Mouse (Mus musculus): ENCODE measurements around the gene Tekt1. TPM values are rescaled to one million over a fixed set of nuclear protein-coding genes. Genes with fewer than 3 reads are reported as not detected.

The Tekt1 gene
- 1 to 10 TPM; 2.4 to 3.1 TPM for total RNA-seq (2021)
- long read RNA-seq, experiment 1, partial matches to known transcripts, result 0 of 5 reads
- long read RNA-seq, experiment 1, other reads (novel, unspliced or antisense), result 1 of 5 reads
- long read RNA-seq, experiment 2, partial matches to known transcripts, result 0 of 2 reads
- long read RNA-seq, experiment 2, other reads (novel, unspliced or antisense), result 0 of 2 reads

DNA sequence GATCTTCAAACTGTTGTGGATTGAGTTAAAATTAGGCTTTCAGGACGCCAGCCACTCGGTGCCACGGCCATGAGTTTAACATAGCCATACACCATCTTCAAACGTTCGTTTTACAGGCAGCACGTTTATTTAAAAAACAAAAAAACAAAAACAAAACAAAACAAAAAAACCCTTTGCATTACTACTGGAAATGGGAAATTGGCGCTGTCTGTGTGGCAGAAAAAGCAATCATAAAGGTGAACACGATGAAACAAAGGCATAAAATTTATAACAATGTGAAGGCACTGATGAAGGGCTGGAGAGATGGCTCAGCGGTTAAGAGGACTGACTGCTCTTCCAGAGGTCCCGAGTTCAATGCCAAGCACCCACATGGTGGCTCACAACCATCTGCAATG is at the start of gene Tekt1:
Tekt1 (minus strand) TSS at position 96 of the 395 bp plus-strand sequence.
- no peak for DNase-seq (ENCODE audit: low spot score in 2 of 2)

DNA sequence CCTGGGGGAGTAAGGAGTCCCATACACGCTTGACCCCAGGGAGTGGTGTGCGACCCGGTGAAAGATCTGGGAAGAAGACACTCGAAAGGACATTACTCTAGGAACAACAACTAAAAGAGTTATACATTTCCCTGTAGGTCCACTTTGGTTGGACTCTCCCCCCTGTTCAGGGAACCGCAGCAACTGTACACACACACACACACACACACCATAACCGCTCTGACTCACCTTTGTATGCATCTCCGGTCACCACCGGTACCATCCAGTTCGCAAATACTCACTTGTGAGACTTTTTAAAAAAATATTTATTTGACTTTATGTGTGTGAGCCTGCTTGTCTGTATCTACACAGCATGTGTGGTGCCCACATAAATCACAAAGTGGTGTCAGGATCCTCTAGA is 49.7 kb upstream of the Tekt1 start:
- DNase-seq (ENCODE audit: low spot score in 2 of 2), result no peak

DNA sequence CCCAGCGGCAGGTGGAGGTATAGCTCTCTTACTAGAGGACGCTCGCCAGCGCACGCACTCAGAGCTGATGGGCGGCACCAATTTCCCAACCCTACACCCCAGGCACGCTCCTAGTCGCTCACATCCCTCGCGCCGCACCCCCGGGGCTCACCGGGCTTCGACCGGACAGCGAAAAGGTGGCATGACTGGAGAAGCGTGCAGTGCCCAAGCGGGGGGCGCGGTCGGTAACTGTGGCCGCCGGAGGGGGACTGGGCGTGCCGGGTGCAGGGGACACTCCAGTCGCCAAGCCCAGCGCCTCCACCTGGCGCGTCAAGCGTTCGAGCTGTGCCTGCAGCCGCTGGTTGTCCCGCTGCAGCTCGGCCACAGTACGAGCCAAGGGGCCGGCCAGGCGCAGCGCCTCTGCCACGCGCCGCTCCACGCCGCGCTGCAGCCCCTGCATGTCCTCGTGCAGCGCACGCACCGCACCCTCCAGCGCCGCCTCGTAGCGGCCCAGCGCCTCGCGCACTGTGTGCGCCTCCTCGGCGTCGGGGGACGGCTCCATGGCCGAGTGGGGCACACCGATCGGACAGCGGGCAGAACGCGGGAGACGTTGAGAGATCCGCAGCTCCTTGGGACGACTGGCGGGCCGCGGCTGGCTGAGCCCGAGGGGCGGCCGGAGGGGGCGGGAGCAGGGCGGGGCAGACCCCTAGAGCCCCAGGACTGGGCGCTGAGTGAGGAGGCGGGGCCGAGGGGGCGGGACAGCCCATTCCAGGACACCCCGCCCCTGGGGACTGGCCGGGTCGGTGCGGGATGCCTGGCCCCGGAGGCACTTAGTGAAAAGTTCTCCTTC is 49.1 kb upstream of the Tekt1 start, which contains the start of gene Smtnl2:
Smtnl2 (minus strand) TSS at position 621 of the 829 bp plus-strand sequence.
- DNase-seq (ENCODE audit: low spot score in 2 of 2), result peak; percentile 30 to 37

DNA sequence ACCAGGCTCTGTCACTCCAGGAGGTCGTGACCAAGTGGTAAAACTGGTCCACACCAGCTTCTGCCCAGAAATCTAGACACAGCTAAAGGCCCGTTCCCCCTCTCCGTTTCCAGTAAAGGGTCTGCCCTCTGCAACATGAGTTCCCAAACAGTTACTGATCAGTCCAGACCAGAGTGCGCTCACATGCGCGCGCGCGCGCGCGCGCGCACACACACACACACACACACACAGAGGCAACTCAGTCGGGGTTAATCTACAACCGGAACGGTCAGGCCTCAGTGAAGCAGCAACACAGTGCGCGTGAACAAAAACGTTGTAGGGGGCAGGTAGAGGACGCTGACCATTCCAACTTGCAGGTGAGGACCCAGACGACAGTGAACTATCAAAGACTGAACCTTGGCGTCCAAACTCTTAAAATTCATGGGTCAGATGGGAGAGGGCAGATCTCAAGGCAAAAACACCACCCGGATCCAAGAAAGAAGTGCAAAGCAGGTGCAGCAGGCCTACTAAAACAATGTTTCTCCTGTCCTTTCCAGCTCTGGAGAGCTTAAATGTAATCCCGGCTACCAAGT is 48.4 kb upstream of the Tekt1 start:
- no peak for DNase-seq (ENCODE audit: low spot score in 2 of 2)

DNA sequence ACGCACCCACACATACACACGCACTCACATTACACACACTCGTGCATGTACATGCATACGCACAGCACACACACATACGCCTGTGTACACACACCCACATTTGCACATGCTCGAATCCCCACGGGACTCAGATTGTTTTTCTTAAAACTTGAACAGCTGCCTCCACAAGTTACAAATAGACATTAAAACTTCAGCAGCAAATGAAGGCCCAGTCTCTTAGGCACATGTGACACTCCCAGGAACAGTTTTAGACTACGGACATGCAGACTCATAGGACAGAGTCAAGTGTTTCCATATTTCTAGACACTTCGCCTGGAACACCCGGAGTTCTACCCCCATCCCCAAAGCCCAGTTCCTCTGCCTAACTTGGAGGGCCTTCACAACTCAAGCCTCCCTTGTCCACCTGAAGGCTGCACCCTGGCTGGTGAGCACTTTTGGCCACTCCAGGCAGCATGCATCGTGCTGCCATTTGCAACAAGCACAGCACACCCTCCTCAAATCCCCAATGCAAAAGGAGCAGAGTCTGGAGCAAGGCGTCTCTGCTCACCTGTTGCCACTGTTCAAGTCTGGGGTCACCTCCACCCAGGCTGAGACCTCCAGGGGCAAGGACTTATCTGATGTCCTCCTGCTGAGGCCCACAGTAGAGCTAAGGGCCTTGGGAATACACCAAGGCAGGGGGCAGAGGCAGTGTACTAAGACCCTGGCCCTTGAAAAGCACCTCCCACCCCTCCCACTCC is 47.6 kb upstream of the Tekt1 start:
- no peak for DNase-seq (ENCODE audit: low spot score in 2 of 2)

DNA sequence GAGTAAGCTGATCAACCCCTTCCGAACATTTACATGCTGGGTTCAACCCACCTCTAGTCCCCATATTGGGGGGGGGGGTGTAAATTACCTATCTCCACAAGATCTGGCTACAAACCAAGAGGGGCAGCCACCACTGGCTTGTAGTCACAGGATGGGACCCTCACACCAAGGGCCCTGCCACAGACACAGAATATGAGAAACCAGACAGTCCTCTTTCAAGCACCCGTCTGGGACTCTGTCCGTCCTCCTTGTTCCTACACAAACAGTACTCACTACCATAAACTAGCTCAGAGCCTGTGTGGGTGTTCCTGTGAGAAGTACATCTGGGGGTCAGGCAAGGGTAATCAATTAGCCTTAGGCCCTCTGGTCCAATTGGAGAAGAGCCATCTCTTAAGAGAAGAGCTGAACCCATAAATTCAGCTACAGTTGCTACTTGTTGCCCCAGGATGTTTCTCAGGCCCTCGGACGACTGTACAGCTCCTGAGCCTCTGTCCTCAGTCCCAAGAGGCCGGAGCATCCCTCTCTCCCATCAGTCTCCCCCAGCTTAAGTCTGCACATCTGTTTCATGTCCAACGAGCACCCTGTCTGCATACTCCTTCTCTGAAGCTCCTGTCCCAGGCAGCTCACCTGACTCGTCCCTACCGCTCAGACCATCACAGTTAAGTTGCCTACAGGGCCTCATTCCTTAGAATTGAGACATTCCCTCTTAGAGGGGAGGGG is 46.4 kb upstream of the Tekt1 start:
- no peak for DNase-seq (ENCODE audit: low spot score in 2 of 2)

DNA sequence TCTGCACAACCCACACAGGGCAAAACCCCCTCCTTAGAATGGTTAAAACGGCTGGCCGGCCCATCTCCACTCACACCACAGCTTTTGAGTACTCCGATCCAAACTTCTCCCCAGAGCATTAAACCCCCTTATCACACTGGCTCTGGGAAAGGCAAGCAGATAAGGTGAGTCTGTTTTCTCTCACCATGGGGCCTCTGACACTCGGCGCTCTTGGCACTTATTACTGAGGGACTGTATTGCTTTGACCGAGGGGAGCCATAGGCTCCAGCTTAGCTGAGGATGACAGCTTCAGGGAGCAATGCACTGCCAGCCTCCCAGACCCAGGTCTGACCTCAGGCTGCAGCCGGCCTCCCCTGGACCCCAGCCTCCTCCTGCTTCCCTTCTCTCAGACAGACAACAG is 45.3 kb upstream of the Tekt1 start:
- DNase-seq (ENCODE audit: low spot score in 2 of 2), result no peak

DNA sequence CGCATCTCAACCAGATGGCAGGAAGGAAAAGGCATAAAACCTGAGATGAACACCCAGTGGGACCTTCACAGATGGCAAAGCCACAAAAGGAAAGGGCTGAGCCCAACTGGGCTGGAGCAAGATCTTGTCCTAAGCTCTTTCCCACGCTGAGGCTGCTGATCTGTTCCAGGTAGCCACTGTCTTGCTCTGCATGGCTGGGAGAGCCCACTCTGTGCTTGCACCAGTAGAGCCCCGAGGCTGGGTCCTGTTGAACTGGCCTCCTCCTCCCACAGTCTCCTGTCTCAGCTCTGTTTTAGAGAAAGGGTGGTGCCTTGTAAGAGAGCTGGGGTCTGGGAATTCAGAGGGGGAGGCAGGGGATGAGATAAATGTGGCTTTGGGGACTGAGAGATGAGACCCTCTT is 44.8 kb upstream of the Tekt1 start:
- no peak for DNase-seq (ENCODE audit: low spot score in 2 of 2)

DNA sequence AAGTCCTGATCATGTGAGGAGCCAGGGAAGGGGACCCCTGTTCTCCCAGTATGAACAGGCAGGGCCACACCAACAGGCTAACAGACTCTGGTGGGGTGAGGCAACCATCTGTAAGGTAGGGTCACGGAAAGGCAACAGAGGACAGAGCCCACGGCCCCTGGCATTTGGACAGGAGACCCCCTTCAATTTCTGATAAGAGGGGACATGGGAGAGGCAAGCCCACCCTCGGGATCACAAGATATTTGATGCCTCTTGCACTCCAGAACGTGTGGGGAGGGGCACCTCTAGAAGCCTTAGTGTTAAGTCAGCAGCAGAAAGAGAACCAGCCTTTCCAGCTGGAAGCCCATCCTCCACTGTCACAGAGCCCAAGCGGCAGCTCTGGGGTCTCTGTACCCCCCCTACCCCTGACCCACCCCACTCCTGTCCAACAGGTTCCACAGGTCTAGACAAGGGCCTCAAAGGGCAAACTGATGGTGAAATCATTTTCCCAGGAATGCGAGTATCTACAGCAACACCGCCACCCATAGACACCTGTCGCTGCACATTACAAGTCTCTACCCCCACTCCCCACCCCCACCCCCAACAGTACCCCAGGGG is 43.9 kb upstream of the Tekt1 start:
- DNase-seq (ENCODE audit: low spot score in 2 of 2), result no peak

DNA sequence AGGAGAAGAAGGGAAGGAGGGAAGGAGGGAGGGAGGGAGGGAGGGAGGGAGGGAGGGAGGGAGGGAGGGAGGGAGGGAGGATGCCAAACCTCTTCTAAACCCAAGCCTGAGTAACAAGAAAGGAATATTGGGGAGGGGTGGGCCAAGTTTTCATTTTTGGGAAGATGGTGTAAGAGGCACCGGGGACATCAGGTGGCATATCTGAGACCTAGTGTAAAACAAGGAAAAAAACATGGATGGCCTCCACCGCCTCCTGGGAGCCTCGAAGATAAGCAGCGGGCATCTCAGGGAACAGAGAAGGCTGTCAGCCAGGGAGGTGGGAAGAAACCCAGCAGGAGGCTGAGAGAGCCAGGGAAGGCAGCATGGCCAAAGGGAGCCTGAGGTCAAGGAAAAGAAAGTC is 43.3 kb upstream of the Tekt1 start:
- DNase-seq (ENCODE audit: low spot score in 2 of 2), result no peak

DNA sequence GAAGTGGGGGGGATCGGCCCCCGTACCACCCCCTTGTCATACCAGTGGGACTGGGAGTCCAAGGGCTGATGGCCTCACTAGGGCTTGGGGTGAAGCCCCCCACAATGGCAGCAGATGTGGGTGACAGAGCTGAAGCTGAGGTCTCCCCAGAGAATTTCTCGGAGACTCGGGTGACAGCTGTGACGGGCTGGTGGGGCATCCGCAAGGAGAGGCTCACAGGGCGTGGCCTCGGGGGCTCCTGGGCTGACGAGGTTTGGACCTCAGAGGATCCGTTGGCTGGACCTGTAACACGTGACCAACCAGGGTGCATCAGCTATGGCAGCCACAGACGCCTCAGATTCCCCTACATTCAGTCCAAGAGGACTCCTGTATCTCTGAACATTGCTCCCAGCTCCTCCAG is 40.7 kb upstream of the Tekt1 start:
- no peak for DNase-seq (ENCODE audit: low spot score in 2 of 2)

DNA sequence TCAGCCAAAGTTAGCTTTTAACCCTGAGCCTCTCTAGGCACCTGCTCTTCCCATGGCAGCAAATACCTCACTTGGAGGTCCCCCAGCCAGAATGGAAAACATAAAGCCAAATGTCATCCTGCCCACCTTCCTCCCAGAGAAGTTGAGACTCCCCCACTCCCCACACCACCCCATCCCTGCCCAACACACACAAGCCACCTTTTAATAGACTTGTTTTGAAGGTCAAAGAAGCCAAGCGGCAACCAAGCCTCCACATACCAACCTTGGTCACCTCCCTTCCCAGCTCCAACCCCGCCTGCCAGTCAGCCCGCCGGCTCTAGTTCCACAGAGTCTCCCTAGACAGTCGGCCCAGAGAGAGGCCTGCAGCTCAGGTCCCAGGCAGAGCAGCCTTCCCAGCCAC is 39.8 kb upstream of the Tekt1 start:
- no peak for DNase-seq (ENCODE audit: low spot score in 2 of 2)

DNA sequence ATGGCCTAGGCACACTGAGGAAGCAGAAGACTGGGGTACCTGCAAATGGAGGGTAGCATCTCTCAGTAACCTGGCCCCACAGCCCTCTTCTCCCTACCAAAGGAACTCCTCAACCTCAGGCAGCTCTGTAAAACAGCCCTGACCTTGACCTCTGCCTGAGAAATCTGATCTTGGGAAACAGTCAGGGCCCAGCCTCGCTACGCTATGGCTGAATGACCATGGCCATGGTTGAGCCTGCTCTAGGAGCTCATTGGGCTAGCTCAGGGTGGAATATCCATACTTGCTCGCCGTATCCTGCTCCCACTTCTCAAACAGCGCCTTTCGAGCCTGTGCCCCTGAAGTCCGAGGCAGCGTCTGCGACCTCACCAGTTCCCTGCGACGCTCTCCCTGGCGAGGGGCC is 38.8 kb upstream of the Tekt1 start:
- no peak for DNase-seq (ENCODE audit: low spot score in 2 of 2)

DNA sequence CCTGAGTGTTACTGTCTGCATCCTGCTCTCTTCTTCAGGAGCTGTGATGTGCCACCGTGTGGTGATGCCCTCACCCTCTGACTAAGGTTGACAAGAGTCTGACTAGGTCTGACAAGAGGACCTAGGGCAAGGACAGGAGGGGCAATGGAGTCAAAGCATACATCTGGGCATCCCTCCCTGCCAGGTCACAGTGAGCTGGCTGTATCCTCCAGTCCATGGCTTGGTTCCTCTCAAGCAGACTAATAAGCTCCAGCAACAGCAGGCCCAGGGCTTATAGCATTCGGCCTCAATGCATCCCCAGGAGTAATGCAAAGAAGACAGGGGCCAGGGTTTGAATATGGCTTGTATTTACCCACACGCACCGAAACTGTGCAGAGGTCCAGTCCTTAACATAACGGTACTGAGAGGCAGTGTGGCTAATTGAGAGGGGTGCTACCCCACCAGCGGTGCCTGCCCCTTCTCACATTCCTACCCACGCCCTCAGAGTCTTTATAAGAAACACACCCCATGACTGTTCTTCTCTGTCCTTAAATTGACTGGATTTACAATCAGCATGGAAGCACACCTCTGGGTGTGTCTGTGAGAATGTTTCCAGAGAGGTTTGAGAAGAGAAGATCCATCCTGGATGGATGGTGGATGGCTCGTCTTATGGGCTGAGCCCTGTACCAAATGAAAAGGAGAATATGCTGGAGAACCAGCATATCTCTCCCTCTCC is 35.7 kb upstream of the Tekt1 start:
- no peak for DNase-seq (ENCODE audit: low spot score in 2 of 2)

DNA sequence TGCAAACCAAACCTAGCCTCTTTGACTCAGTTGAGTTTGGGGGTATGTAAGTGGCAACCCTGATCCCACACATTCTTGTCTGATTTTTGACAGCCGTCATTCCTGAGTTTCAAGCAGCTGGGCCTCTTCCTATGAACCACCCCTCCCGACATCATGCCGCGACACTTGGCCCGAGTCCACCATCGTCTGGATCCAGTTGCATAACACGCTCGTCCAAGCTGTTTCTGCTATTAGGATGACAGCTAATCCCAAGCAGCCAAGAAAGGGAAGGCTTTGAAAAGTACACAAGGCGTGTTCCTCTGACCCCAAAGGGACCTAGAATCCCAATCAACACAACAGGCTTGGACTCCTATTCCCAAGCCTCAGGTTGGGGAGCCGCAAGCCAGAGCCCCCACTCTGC is 34.8 kb upstream of the Tekt1 start:
- DNase-seq (ENCODE audit: low spot score in 2 of 2), result no peak

DNA sequence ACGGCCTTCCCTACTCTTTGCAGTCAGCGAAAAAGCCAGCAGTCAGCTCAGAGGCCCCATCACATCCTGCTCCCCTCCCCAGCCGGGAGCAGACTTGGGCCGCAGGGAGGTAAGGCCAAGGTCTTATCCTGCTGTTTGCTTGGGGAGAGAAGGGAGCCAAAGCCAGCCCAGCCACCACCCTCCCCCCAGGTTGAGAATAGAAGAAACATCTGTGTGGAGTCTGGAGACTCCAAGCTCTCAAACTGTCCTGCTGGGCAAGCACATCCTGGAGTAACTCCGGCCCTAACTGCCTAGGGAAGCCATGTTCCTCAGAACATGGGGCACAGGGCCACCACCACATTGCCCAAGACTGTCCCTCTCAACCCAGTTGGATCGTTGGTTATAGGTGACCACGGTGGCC is 34.4 kb upstream of the Tekt1 start:
- no peak for DNase-seq (ENCODE audit: low spot score in 2 of 2)

DNA sequence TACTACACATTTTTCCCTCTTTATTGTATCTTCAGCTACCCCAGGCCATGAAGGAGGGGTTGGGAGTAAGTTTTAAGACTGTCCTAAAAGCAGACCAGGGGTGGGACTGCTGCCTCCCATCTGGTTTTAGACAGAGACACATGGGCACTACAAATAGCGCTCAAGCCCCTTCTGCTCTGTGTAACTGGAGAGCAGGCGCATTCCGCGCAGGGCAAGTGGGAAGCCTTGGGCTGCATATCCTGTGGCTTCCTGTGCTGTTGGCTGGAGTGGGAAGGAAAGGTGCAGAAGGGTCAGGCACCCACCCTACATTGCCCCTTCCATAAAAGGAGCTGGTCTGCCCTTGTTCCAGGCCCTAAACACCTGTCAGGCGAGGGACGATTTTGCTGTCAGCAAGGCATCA is 33.4 kb upstream of the Tekt1 start:
- DNase-seq (ENCODE audit: low spot score in 2 of 2), result no peak

DNA sequence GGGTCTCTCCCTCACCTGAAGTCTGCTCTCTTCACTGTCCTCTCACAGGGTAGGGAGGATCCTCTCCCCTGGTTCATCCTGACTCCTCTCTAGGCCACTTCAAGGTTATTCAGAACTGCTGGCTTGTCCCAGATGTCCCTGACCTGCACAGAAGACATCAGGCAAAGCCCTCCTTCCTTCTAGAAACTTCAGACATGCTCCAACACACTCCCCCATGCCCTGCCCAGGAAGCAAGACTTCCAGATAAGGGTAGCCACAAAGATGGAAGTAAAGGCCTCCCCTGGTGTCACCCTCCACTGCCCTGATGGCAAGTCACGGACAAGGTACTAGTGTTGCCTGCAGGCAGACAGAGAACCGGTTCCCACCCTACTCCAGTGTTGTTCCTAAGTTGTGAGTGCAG is 32.5 kb upstream of the Tekt1 start:
- DNase-seq (ENCODE audit: low spot score in 2 of 2), result no peak

DNA sequence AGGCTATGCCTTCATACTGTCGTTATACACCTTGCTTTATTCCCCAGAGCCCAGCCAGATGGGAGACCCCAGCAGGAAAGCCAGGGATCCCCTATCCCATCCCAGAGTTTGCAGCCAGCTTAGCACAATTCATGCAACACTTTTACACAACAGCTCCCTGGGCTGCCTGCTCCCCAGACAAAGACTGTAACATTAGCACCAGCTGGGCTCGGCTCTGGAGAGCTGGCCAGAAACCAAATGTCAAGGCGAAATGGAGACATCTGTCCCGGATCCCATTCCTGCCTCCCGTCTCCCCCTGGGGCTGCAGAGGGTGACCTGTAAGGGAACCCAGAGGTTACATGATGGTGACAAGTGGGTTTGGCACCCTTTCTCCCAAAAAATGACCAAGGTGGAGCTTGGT is 31.4 kb upstream of the Tekt1 start:
- no peak for DNase-seq (ENCODE audit: low spot score in 2 of 2)

DNA sequence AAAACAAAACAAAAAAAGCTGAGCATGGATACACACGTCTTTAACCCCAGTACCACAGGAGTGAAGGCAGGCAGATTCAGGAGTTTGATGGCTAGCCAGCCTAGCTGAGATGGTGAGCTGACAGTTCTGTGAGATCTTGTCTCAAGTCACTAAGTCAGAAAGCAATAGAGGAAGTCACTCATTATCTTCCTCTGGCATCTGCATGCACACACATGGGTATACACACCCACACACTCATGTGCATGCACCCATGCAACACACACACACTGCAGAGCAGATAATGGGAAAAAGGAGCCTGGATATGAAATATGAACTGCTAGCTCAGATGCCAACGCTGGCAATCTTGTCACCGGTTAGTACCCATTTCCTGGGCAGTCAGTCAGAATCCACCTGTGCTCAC is 31.0 kb upstream of the Tekt1 start:
- DNase-seq (ENCODE audit: low spot score in 2 of 2), result no peak

Data from left cerebral cortex, adult 18-20 months (tissue).